Mouse (Mus musculus) MEL (cell line): ENCODE measurements at regions not wholly inside any gene's neighbourhood (a gene's known extent, or its start where the extent isn't known, plus 50 kb on each side); places are given as distances from the start of the nearest gene placed in this dataset.

ENCODE experiments used
- DNase-seq: peaks from one replicate; pipeline ENCODE4 v3.0.0; 2011; ENCODE audit warnings: low read depth, low spot score
- H3K27ac ChIP-seq: 2 replicates; pipeline ENCODE4 v1.5.1; 2012; ENCODE audit warnings: low read depth, mild to moderate bottlenecking, control low read depth, low read length, moderate library complexity; ENCODE audit not compliant: control insufficient read depth
- H3K27me3 ChIP-seq, 2 experiments: fragments of 150-350 bp in 1 of 2; sonication (generic) in 1 of 2; 2 replicates each; pipeline ENCODE4 v1.6.1; 2012; ENCODE audit warnings: low read length in 2 of 2, mild to moderate bottlenecking in 2 of 2, improper control_type of control experiment in 1 of 2, moderate library complexity in 1 of 2; ENCODE audit not compliant: insufficient read depth in 2 of 2, control insufficient read depth in 1 of 2
- H3K36me3 ChIP-seq, 2 experiments: 2 replicates each; pipeline ENCODE4 v1.6.1; 2012 to 2014; ENCODE audit warnings: low read length in 2 of 2, improper control_type of control experiment in 1 of 2, inconsistent platforms in 1 of 2, mild to moderate bottlenecking in 1 of 2; ENCODE audit not compliant: insufficient read depth in 2 of 2, control insufficient read depth in 1 of 2
- H3K4me1 ChIP-seq, 2 experiments: fragments of 150-350 bp in 1 of 2; sonication (generic) in 1 of 2; 2 replicates each; pipeline ENCODE4 v1.6.1; 2012; ENCODE audit warnings: low read length in 2 of 2, improper control_type of control experiment in 1 of 2, mild to moderate bottlenecking in 1 of 2; ENCODE audit not compliant: insufficient read depth in 2 of 2, control insufficient read depth in 1 of 2
- H3K4me3 ChIP-seq, 2 experiments: fragments of 150-350 bp in 1 of 2; sonication (generic) in 1 of 2; 2 replicates each; pipeline ENCODE4 v1.5.1; 2012; ENCODE audit warnings: low read depth in 2 of 2, low read length in 2 of 2, mild to moderate bottlenecking in 2 of 2, moderate library complexity in 2 of 2, control low read depth in 1 of 2, improper control_type of control experiment in 1 of 2; ENCODE audit not compliant: control insufficient read depth in 1 of 2, insufficient read depth in 1 of 2
- H3K79me2 ChIP-seq: 2 replicates; pipeline ENCODE4 v1.6.1; 2012; ENCODE audit warnings: mild to moderate bottlenecking, low read length, moderate library complexity; ENCODE audit not compliant: control insufficient read depth, poor library complexity, insufficient read depth
- H3K9ac ChIP-seq: 2 replicates; pipeline ENCODE4 v1.6.1; 2012; ENCODE audit warnings: low read depth, mild to moderate bottlenecking, control low read depth, low read length, moderate library complexity; ENCODE audit not compliant: control insufficient read depth, poor library complexity, severe bottlenecking
- H3K9me3 ChIP-seq: fragments of 150-350 bp; sonication (generic); replicated peaks from 2 replicates; pipeline ENCODE4 v1.6.1; 2012; ENCODE audit warnings: mild to moderate bottlenecking, low read length, improper control_type of control experiment, moderate library complexity; ENCODE audit not compliant: insufficient read depth
- BHLHE40 ChIP-seq: IDR thresholded peaks from 2 replicates; pipeline ENCODE4 v1.6.1; 2012; ENCODE audit warnings: low read depth, mild to moderate bottlenecking, inconsistent platforms, low read length, improper control_type of control experiment, borderline replicate concordance
- CHD1 ChIP-seq: IDR thresholded peaks from 2 replicates; pipeline ENCODE4 v1.6.1; 2012; ENCODE audit warnings: low read depth, mild to moderate bottlenecking, inconsistent platforms, low read length, improper control_type of control experiment
- CHD2 ChIP-seq: IDR thresholded peaks from 2 replicates; pipeline ENCODE4 v1.6.1; 2011; ENCODE audit warnings: low read length, improper control_type of control experiment
- CTCF ChIP-seq, 3 experiments: IDR thresholded peaks in 2 of 3; conservative IDR thresholded peaks in 1 of 3; 2 replicates each; pipeline ENCODE4 v1.5.1; 2011 to 2012; ENCODE audit warnings: low read length in 3 of 3, low read depth in 2 of 3, mild to moderate bottlenecking in 2 of 3, improper control_type of control experiment in 1 of 3, inconsistent platforms in 1 of 3, mixed read lengths in 1 of 3, moderate library complexity in 1 of 3; ENCODE audit not compliant: control insufficient read depth in 1 of 3, insufficient read depth in 1 of 3, poor library complexity in 1 of 3, severe bottlenecking in 1 of 3
- E2F4 ChIP-seq: IDR thresholded peaks from 2 replicates; pipeline ENCODE4 v1.6.1; 2011; ENCODE audit warnings: low read depth, low read length, improper control_type of control experiment, borderline replicate concordance
- ELF1 ChIP-seq: IDR thresholded peaks from 2 replicates; pipeline ENCODE4 v1.6.1; 2014; ENCODE audit warnings: low read depth, mild to moderate bottlenecking, inconsistent platforms, low read length, improper control_type of control experiment, moderate library complexity
- EP300 ChIP-seq, 2 experiments: IDR thresholded peaks; 2 replicates each; pipeline ENCODE4 v1.6.1; 2011; ENCODE audit warnings: improper control_type of control experiment in 2 of 2, low read length in 2 of 2, low read depth in 1 of 2, mild to moderate bottlenecking in 1 of 2
- ETS1 ChIP-seq: IDR thresholded peaks from 2 replicates; pipeline ENCODE4 v1.6.1; 2012; ENCODE audit warnings: low read depth, mild to moderate bottlenecking, inconsistent platforms, low read length, improper control_type of control experiment, moderate library complexity
- GABPA ChIP-seq: IDR thresholded peaks from 2 replicates; pipeline ENCODE4 v1.6.1; 2012; ENCODE audit warnings: low read depth, mild to moderate bottlenecking, inconsistent platforms, low read length, improper control_type of control experiment, moderate library complexity
- GATA1 ChIP-seq: IDR thresholded peaks from 2 replicates; pipeline ENCODE4 v1.6.1; 2011; ENCODE audit warnings: low read depth, low read length, improper control_type of control experiment
- HCFC1 ChIP-seq: IDR thresholded peaks from 2 replicates; pipeline ENCODE4 v1.6.1; 2012; ENCODE audit warnings: low read depth, mild to moderate bottlenecking, inconsistent platforms, low read length, improper control_type of control experiment, moderate library complexity
- JUND ChIP-seq: IDR thresholded peaks from 2 replicates; pipeline ENCODE4 v1.6.1; 2011; ENCODE audit warnings: low read depth, mild to moderate bottlenecking, improper control_type of control experiment, low read length
- KAT2A ChIP-seq: conservative IDR thresholded peaks from 2 replicates; pipeline ENCODE4 v1.6.1; 2012; ENCODE audit warnings: low read depth, low read length, improper control_type of control experiment, inconsistent platforms
- MAFK ChIP-seq: IDR thresholded peaks from 2 replicates; pipeline ENCODE4 v1.6.1; 2011; ENCODE audit warnings: low read depth, mild to moderate bottlenecking, low read length, improper control_type of control experiment, borderline replicate concordance
- MAX ChIP-seq: IDR thresholded peaks from 2 replicates; pipeline ENCODE4 v1.6.1; 2011; ENCODE audit warnings: low read length, improper control_type of control experiment
- MYC ChIP-seq: IDR thresholded peaks from 2 replicates; pipeline ENCODE4 v1.6.1; 2011; ENCODE audit warnings: low read depth, mild to moderate bottlenecking, low read length, improper control_type of control experiment, moderate library complexity
- NELFE ChIP-seq: IDR thresholded peaks from 2 replicates; pipeline ENCODE4 v1.6.1; 2011; ENCODE audit warnings: low read depth, low read length, improper control_type of control experiment
- NRF1 ChIP-seq: IDR thresholded peaks from 2 replicates; pipeline ENCODE4 v1.6.1; 2014; ENCODE audit warnings: low read depth, mild to moderate bottlenecking, inconsistent platforms, low read length, improper control_type of control experiment, moderate library complexity; ENCODE audit not compliant: poor library complexity, insufficient read depth, severe bottlenecking
- POLR2A ChIP-seq, 2 experiments: IDR thresholded peaks; 2 replicates each; pipeline ENCODE4 v1.6.1; 2011 to 2012; ENCODE audit warnings: low read length in 2 of 2, mild to moderate bottlenecking in 2 of 2, control low read depth in 1 of 2, improper control_type of control experiment in 1 of 2, low read depth in 1 of 2, moderate library complexity in 1 of 2; ENCODE audit not compliant: control insufficient read depth in 1 of 2, insufficient read depth in 1 of 2, poor library complexity in 1 of 2
- POLR2AphosphoS5 ChIP-seq: IDR thresholded peaks from 2 replicates; pipeline ENCODE4 v1.6.1; 2012; ENCODE audit warnings: low read depth, borderline replicate concordance, mild to moderate bottlenecking, inconsistent platforms, low read length, moderate library complexity, mixed read lengths
- RAD21 ChIP-seq: IDR thresholded peaks from 2 replicates; pipeline ENCODE4 v1.6.1; 2011; ENCODE audit warnings: mild to moderate bottlenecking, low read depth, low read length, improper control_type of control experiment
- RCOR1 ChIP-seq: IDR thresholded peaks from 2 replicates; pipeline ENCODE4 v1.6.1; 2012; ENCODE audit warnings: low read depth, mild to moderate bottlenecking, inconsistent platforms, low read length, improper control_type of control experiment
- SMC3 ChIP-seq: IDR thresholded peaks from 2 replicates; pipeline ENCODE4 v1.6.1; 2011; ENCODE audit warnings: low read depth, low read length, improper control_type of control experiment
- TAL1 ChIP-seq: IDR thresholded peaks from 2 replicates; pipeline ENCODE4 v1.6.1; 2012; ENCODE audit warnings: mild to moderate bottlenecking, inconsistent platforms, low read length, moderate library complexity, mixed read lengths
- TBP ChIP-seq: IDR thresholded peaks from 2 replicates; pipeline ENCODE4 v1.8.0; 2011; ENCODE audit warnings: low read depth, low read length, improper control_type of control experiment
- TCF12 ChIP-seq: IDR thresholded peaks from 2 replicates; pipeline ENCODE4 v1.6.1; 2014; ENCODE audit warnings: low read depth, mild to moderate bottlenecking, inconsistent platforms, low read length, improper control_type of control experiment, moderate library complexity
- UBTF ChIP-seq: IDR thresholded peaks from 2 replicates; pipeline ENCODE4 v1.6.1; 2012; ENCODE audit warnings: low read depth, mild to moderate bottlenecking, inconsistent platforms, low read length, improper control_type of control experiment, moderate library complexity, borderline replicate concordance; ENCODE audit not compliant: insufficient read depth
- USF1 ChIP-seq: IDR thresholded peaks from 2 replicates; pipeline ENCODE4 v1.6.1; 2014; ENCODE audit warnings: low read depth, mild to moderate bottlenecking, inconsistent platforms, low read length, improper control_type of control experiment, moderate library complexity
- USF2 ChIP-seq, 2 experiments: IDR thresholded peaks; 2 replicates each; pipeline ENCODE4 v1.6.1; 2011 to 2012; ENCODE audit warnings: improper control_type of control experiment in 2 of 2, low read length in 2 of 2, borderline replicate concordance in 1 of 2, inconsistent platforms in 1 of 2, low read depth in 1 of 2, mild to moderate bottlenecking in 1 of 2; ENCODE audit not compliant: insufficient read depth in 1 of 2
- ZC3H11A ChIP-seq: IDR thresholded peaks from 2 replicates; pipeline ENCODE4 v1.6.1; 2012; ENCODE audit warnings: low read depth, mild to moderate bottlenecking, inconsistent platforms, low read length, improper control_type of control experiment
- ZKSCAN1 ChIP-seq: IDR thresholded peaks from 2 replicates; pipeline ENCODE4 v1.6.1; 2012; ENCODE audit warnings: low read depth, mild to moderate bottlenecking, inconsistent platforms, low read length, improper control_type of control experiment, moderate library complexity
- ZMIZ1 ChIP-seq: IDR thresholded peaks from 2 replicates; pipeline ENCODE4 v1.6.1; 2012; ENCODE audit warnings: low read depth, mild to moderate bottlenecking, inconsistent platforms, low read length, improper control_type of control experiment, moderate library complexity
- ZNF384 ChIP-seq: IDR thresholded peaks from 2 replicates; pipeline ENCODE4 v1.6.1; 2012; ENCODE audit warnings: low read depth, mild to moderate bottlenecking, inconsistent platforms, low read length, improper control_type of control experiment

DNA sequence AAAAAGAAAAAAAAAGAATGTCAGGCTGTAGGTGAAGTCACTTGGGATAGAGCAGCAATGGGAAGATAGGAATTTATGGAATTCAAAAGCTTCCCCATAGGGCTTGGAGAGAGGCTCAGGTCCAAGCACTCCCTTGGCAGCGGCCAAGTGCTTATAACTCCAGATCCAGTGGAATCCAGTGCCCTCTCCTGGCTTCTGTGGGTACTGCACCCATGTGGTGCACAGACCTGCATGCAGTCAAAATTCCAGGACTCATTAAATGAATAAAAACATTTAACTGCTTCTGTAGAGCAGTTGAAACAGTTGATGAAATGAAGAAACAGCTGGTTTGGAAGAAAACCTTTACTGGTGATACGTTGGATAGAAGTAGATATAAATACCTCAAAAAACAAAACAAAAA is 127.6 kb upstream of the Foxn2 start:
- H3K9me3 ChIP-seq: no peaks in the 10 kb centered on the region
- DNase-seq: peak; percentile 33
- no peak for TF ChIP-seq E2F4
- no peak for TF ChIP-seq MAFK
- peak; percentile 59 for TF ChIP-seq RAD21
- TF ChIP-seq USF2 (IDR thresholded peaks at IDR 0.05; ENCODE audit: borderline replicate concordance in 1 of 2, insufficient read depth in 1 of 2, low read depth in 1 of 2, low read length in 2 of 2): no peak
- no peak for TF ChIP-seq TBP
- no peak for TF ChIP-seq EP300 (IDR thresholded peaks at IDR 0.05; ENCODE audit: low read depth in 1 of 2, low read length in 2 of 2)
- TF ChIP-seq USF1: no peak
- no peak for TF ChIP-seq GABPA
- no peak for TF ChIP-seq TCF12
- no peak for TF ChIP-seq MAX
- no peak for TF ChIP-seq JUND
- TF ChIP-seq MYC: no peak
- peak; percentile 48 to 56 (median 48); a peak in 5 of 6 replicates for TF ChIP-seq CTCF (IDR thresholded peaks at IDR 0.05 in 2 of 3, conservative IDR thresholded peaks at IDR 0.05 in 1 of 3; ENCODE audit: control insufficient read depth in 1 of 3, insufficient read depth in 1 of 3, low read depth in 2 of 3, low read length in 3 of 3, poor library complexity in 1 of 3, severe bottlenecking in 1 of 3)
- no peak for TF ChIP-seq BHLHE40
- TF ChIP-seq POLR2A (IDR thresholded peaks at IDR 0.05; ENCODE audit: control insufficient read depth in 1 of 2, insufficient read depth in 1 of 2, low read depth in 1 of 2, low read length in 2 of 2, poor library complexity in 1 of 2): no peak
- TF ChIP-seq UBTF: no peak
- TF ChIP-seq ZNF384: no peak
- no peak for TF ChIP-seq GATA1
- no peak for TF ChIP-seq ETS1
- peak; percentile 40; the same call in 1 of the 2 replicates for TF ChIP-seq ZC3H11A
- TF ChIP-seq HCFC1: no peak
- peak; percentile 45 for TF ChIP-seq SMC3
- no peak for TF ChIP-seq ELF1
- no peak for TF ChIP-seq TAL1
- TF ChIP-seq CHD2: no peak
- no peak for TF ChIP-seq POLR2AphosphoS5
- TF ChIP-seq CHD1: no peak
- no peak for TF ChIP-seq NRF1
- no peak for TF ChIP-seq ZMIZ1
- TF ChIP-seq ZKSCAN1: no peak
- no peak for TF ChIP-seq KAT2A
- no peak for TF ChIP-seq NELFE
- TF ChIP-seq RCOR1: no peak
- no peak overlapping the region for H3K9ac ChIP-seq
- H3K36me3 ChIP-seq: no peaks in the 10 kb centered on the region
- no peak overlapping the region for H3K27ac ChIP-seq
- no peaks in the 10 kb centered on the region for H3K4me1 ChIP-seq
- no peaks in the 10 kb centered on the region for H3K27me3 ChIP-seq
- no peak overlapping the region for H3K4me3 ChIP-seq
- H3K79me2 ChIP-seq: no peaks in the 10 kb centered on the region
